Mouse (Mus musculus): ENCODE results near the gene Cct8.

GRCm38 (mm10) chr16:87455180-87455611, 40.5 kb downstream of the Cct8 start:
- no peak for TF ChIP-seq POLR2A (IDR thresholded peaks at IDR 0.05; ENCODE audit: control insufficient read depth in 1 of 2, insufficient read depth in 1 of 2, low read depth in 1 of 2, low read length in 2 of 2, poor library complexity in 1 of 2)
- TF ChIP-seq MYC (IDR thresholded peaks at IDR 0.05; ENCODE audit: low read depth, low read length), result no peak
- TF ChIP-seq SMC3 (IDR thresholded peaks at IDR 0.05; ENCODE audit: low read depth, low read length), result no peak

All from MEL (cell line).